Mouse (Mus musculus) bone marrow macrophage, adult 2 months (primary cell): Measurements from ENCODE around the gene Eef1a1. TPM values are rescaled to one million over a fixed set of nuclear protein-coding genes. Genes with fewer than 3 reads are reported as not detected.

Experiments used
- H3K27ac ChIP-seq: 2 replicates; pipeline ENCODE4 v1.5.1; 2012; ENCODE audit warnings: low read depth, low read length; ENCODE audit not compliant: insufficient read depth
- H3K4me1 ChIP-seq: 2 replicates; pipeline ENCODE4 v1.6.1; 2012; ENCODE audit warnings: low read length; ENCODE audit not compliant: control insufficient read depth, insufficient read depth
- H3K4me3 ChIP-seq: 2 replicates; pipeline ENCODE4 v1.5.1; 2012; ENCODE audit warnings: mild to moderate bottlenecking, low read length, moderate library complexity; ENCODE audit not compliant: insufficient read depth
- CTCF ChIP-seq: IDR thresholded peaks from 2 replicates; pipeline ENCODE4 v1.5.1; 2012; ENCODE audit warnings: low read depth, mild to moderate bottlenecking, low read length, moderate library complexity
- POLR2A ChIP-seq: IDR thresholded peaks from 2 replicates; pipeline ENCODE4 v1.6.1; 2012; ENCODE audit warnings: mild to moderate bottlenecking, low read depth, low read length, borderline replicate concordance
- polyA plus RNA-seq: library from polyadenylated mRNA; stranded (reverse); fragments of >200 nt; gene quantifications from 2 replicates; pipeline ENCODE4 v1.2.4, GENCODE M21; 2012; ENCODE audit not compliant: missing spikeins, insufficient read depth, insufficient read length

The Eef1a1 gene
- polyA plus RNA-seq, 1 experiment = 6,850 TPM

DNA sequence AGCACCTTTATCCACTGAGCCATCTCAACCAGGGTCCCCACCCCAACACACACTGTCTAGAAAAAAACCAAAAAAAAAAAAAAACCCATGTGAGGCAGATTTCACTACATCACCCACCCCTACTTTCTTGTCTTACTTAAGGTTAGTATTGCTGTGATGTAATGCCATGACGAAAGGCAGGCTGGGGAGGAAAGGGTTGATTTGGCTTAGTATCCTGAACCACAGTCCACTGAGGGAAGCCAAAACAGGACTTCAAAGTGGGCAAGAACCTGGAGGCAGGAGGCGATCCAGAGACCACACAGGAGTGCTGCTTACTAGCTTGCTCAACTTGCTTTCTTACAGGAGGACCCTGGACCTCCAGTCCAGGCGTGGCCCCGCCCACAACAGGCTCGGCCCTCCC lies 38.5 kb downstream of the Eef1a1 start:
- Histone ChIP-seq H3K27ac (peak overlapping the region; percentile 85), H3K4me3 (no peak overlapping the region), H3K4me1 (peaks cover 23% of the 10 kb centered on the region)
- TF ChIP-seq POLR2A (no peak), CTCF (no peak)

DNA sequence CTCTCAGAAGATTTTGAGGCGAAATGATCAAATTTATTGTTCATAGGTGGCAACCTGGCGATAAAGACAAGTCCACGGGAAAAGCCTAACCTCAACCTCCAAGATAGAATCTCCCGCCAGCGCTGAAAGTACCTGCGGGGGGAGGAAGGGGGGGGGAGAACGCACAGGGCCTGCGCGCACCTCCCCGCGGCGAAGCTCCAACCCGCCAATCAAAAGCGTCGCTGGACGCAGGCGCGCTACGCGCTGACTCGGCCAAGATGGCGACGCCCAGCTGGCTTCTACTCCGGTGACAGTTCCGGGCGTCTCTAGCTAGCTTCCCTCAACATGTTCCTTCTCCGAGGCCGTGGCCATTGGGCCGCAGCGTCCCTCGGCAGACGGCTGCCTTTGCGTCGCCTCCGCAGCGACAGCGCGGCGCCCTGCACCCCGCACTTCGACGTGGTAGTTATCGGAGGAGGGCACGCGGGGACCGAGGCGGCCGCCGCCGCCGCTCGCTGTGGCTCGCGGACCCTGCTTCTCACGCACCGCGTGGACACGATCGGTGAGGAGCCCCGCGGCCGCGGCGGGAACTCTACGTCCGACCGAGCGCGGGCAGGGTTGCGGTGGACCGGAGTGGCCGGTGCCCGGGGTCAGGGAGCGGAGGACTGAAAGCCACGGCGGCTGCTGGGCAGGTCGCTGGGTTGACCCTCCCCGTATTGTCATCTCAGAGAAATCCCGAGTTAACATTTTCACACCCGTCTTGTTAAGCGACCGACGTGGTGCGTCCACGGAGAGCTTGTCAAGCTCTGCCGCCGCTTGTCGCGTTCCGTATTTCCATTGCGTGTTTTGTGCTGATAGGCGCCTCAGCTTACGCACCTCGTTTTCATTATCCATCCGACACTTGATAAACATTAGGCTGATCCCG lies 40.7 kb downstream of the Eef1a1 start, which contains the start of the genes Mto1 and Gm17324:
Gene Mto1 (plus strand): TSS at position 236 of the 901 bp plus-strand sequence.
Gene Gm17324 (minus strand): TSS at position 814 of the 901 bp plus-strand sequence.
- Histone ChIP-seq H3K4me3 (peak within 1 kb of the TSS; percentile 96), H3K4me1 (peaks cover 27% of the 10 kb centered on the region), H3K27ac (peak within 1 kb of the TSS; percentile 85)
- TF ChIP-seq POLR2A (no peak), CTCF (no peak)

DNA sequence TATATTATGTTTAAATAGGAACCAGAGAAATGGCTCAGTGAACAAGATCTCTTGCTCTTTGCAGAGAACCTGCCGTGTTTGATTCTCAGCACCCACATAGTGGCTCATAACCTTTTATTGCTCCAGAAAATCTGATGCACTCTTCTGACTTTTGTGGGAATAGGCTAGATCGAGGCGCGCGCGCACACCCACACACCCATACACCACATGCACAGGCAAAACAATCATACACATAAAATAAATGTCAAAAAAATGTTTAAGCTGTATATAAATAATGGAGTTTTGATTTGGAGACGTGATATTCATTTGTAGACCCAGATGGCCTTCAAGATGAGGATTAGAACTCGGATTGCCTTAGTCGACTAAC lies 41.4 kb downstream of the Eef1a1 start:
- H3K27ac ChIP-seq = no peak overlapping the region
- peaks cover 27% of the 10 kb centered on the region for H3K4me1 ChIP-seq
- no peak for TF ChIP-seq CTCF
- no peak for TF ChIP-seq POLR2A
- H3K4me3 ChIP-seq = peak overlapping the region; percentile 96

DNA sequence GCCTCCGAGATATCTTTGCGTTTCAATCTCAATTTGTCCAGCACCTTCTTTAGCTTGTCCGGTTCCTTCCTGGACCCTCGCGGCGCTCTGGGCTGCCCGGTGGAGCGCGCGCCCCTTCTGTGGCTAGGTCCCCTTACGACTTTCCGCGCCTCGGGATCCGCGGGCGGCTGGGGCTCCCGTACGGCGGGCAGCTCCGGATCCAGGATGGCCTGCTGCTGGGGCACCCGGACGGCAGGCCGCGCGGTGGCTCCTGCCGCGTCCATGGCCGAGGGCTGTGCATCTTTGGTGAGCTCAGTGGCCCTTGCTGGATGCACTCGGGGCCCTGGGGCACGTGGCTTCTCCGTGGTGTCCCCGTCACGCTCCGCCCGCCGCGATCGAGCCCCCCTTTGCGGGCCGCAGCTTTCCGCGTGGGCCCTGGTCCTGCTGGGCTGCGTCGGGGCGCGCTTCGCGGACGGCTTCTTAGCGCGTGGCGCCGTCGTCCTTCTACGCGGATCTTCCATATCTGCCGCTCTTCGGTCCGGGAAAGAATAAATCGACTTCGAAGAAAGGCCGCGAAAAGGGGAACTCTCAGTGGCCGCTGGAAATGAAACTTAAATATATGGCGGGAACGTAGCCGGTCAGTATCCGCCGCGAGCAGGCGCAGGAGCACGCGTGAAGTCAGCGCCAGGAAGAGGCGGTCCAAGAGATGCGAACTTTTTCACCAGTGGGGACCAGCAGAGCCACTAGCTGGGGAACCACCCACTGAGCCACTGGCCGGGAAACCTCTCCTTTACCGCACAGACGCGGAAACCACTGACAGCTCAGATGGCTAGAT lies 46.2 kb downstream of the Eef1a1 start, which contains the start of gene Cgas:
Gene Cgas (minus strand): TSS at position 659 of the 814 bp plus-strand sequence.
- TF ChIP-seq POLR2A (0 out of 2 replicates have a peak, but pooled peaks have one; percentile 6), CTCF (no peak)
- peaks cover 17% of the 10 kb centered on the region for H3K4me1 ChIP-seq
- peak within 1 kb of the TSS; percentile 72 for H3K27ac ChIP-seq

DNA sequence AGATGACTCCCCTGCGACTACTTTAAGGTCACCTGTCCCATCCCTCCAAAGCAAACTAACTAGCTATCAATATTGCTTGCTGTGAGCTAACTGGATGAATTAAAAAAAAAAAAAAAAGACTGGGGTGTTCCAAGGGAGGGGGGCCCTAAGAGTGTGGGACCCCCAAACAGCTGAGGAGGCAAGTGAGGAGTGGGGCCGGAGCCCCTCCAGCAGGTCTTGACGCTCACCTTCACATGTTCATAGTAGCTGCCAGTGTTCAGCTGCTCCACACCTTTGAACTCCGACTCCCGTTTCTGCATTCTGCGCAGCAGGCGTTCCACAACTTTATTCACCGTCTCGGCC lies 46.7 kb downstream of the Eef1a1 start:
- peaks cover 19% of the 10 kb centered on the region for H3K4me1 ChIP-seq
- peak overlapping the region; percentile 72 for H3K27ac ChIP-seq
- TF ChIP-seq POLR2A (no peak), CTCF (no peak)
- peak overlapping the region; percentile 85 for H3K4me3 ChIP-seq

More for the DNA sequence above, 46.2 kb downstream of the Eef1a1 start, which contains the start of gene Cgas:
- H3K4me3 ChIP-seq = peak within 1 kb of the TSS; percentile 85

DNA sequence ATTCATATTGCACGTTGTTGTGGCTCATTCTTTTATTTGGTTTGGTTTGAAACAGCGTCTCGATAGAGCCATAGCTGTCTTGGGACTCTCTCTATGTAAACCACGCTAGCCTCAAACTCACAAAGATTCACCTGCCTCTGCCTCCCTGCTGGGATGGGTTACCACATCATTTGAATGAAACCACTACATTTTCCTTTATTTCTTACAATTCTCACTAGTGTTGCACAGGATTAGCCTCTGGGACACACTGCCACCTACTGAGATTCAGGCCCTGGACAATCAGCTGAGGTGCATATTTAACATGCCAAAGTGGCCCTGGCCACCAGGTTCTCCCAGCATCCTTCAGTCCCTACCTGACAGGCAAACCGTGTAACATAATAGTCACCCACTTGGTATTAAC lies 49.5 kb downstream of the Eef1a1 start:
- Histone ChIP-seq H3K27ac (no peak overlapping the region), H3K4me3 (no peak overlapping the region), H3K4me1 (peaks cover 22% of the 10 kb centered on the region)
- TF ChIP-seq CTCF (no peak), POLR2A (no peak)

DNA sequence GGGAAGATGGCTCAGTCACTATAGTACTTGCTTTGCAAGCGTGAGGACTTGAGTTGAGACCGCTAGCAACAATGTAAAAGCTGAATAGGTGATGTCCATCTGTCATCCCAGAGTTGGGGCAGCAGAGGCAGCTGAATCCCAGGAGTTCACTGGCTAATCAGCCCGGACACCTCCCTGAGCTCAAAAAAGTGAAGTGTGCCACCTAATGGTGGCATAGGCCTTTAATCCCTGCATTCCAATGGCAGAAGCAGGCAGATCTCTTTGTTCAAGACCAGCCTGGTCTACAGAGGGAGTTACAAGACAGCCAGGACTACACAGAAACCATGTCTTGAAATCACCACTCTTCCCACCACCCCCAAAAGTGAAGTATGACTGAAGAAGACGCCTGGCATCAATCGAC lies 56.5 kb downstream of the Eef1a1 start:
- TF ChIP-seq CTCF (no peak), POLR2A (no peak)
- no peak overlapping the region for H3K4me3 ChIP-seq
- peaks cover 16% of the 10 kb centered on the region for H3K4me1 ChIP-seq
- no peak overlapping the region for H3K27ac ChIP-seq

DNA sequence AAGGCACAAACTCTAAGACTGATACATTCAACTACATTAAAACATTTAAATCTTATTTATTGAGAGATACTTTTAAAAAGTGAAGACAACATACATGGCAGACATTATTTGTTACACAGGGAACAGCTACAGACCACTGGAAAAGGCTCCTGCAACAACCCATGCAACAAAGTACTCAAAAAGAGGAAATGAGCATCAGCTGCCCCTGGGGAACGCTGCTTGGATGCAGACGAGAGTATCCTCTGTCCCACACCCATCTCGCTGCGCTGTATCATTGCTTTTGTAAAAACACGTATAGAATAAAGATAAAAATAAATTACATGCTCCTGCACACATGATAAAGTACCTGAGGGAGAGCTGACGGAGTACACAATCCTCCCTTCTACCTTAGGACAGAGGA lies 58.5 kb downstream of the Eef1a1 start:
- Histone ChIP-seq H3K4me1 (peaks cover 12% of the 10 kb centered on the region), H3K27ac (no peak overlapping the region), H3K4me3 (no peak overlapping the region)
- TF ChIP-seq CTCF (no peak), POLR2A (no peak)

DNA sequence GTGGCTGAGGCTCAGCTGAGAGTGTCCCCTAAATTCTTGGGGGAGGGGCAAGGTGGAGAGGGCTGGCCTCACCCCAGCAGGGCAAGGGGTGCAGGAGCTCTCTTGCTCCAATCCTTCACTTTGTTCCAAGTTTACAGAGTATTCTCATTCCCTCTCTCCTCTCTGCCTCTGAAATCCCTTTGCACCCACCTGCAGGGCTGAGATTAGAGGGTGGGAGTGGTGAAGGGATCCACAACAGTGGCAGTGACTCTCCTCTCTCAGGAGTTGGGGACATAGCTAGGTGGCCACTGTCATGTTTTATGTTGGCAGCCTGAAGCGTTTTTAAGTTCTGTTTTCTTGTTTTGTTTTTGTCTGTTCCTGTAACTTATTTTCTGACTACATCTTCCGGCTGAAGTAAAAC lies 59.4 kb downstream of the Eef1a1 start:
- no peak for TF ChIP-seq CTCF
- no peak for TF ChIP-seq POLR2A
- no peak overlapping the region for H3K27ac ChIP-seq
- H3K4me3 ChIP-seq = no peak overlapping the region
- peaks cover 12% of the 10 kb centered on the region for H3K4me1 ChIP-seq
